Mouse (Mus musculus) intestine, postnatal 0 days (tissue): ENCODE results near the gene Hsph1. TPM values are rescaled to one million over a fixed set of nuclear protein-coding genes. Genes with fewer than 3 reads are reported as not detected.

Experiments used
- ATAC-seq: fragments of 200-750 bp; cut with Nextera tagmentation; 2 replicates; pipeline ENCODE4 v1.8.0; 2017; ENCODE audit warnings: mild to moderate bottlenecking, moderate TSS enrichment, moderate library complexity
- H3K27ac ChIP-seq: fragments of 300-500 bp; sonication (generic); 2 replicates; pipeline ENCODE4 v1.5.1; 2014; ENCODE audit warnings: mild to moderate bottlenecking, low read depth, low read length, moderate library complexity
- H3K27me3 ChIP-seq: fragments of 300-500 bp; sonication (generic); replicated peaks from 2 replicates; pipeline ENCODE4 v1.6.1; 2014; ENCODE audit warnings: low read length, mixed read lengths; ENCODE audit not compliant: control insufficient read depth, insufficient read depth
- H3K36me3 ChIP-seq: fragments of 300-500 bp; sonication (generic); 2 replicates; pipeline ENCODE4 v1.6.1; 2014; ENCODE audit warnings: mild to moderate bottlenecking, moderate library complexity; ENCODE audit not compliant: control insufficient read depth, insufficient read depth
- H3K4me1 ChIP-seq: fragments of 300-500 bp; sonication (generic); replicated peaks from 2 replicates; pipeline ENCODE4 v1.6.1; 2014; ENCODE audit warnings: antibody characterized with exemption, low read length, mixed read lengths; ENCODE audit not compliant: control insufficient read depth, insufficient read depth
- H3K4me2 ChIP-seq: fragments of 300-500 bp; sonication (generic); replicated peaks from 2 replicates; pipeline ENCODE4 v1.6.1; 2014; ENCODE audit warnings: low read depth, mild to moderate bottlenecking, moderate library complexity
- H3K4me3 ChIP-seq: fragments of 300-500 bp; sonication (generic); 2 replicates; pipeline ENCODE4 v1.5.1; 2014; ENCODE audit warnings: low read depth, low read length
- H3K9ac ChIP-seq: fragments of 300-500 bp; sonication (generic); 2 replicates; pipeline ENCODE4 v1.6.1; 2014; ENCODE audit warnings: mild to moderate bottlenecking, low read depth, low read length
- H3K9me3 ChIP-seq: fragments of 300-500 bp; sonication (generic); 2 replicates; pipeline ENCODE4 v1.6.1; 2016; ENCODE audit warnings: mixed run types; ENCODE audit not compliant: control insufficient read depth
- CTCF ChIP-seq: sonication (generic); IDR thresholded peaks from 2 replicates; pipeline ENCODE4 v1.5.1; 2016; ENCODE audit warnings: low read depth, mild to moderate bottlenecking, control low read depth, antibody characterized with exemption, moderate library complexity
- whole genome bisulfite sequencing: fragments of 180-500 bp; shearing (Covaris S2); extraction: QIAGEN DNeasy Blood & Tissue Kit; methylation state at CpG from one replicate; pipeline ENCODE4 v1.1.7; 2014; 5-methylcytosine and 5-hydroxymethylcytosine counted together
- polyA plus RNA-seq: library from polyadenylated mRNA; unstranded; fragments of >200 nt; fragmentation: Nextera tagmentation; extraction: Ambion mirVana; gene quantifications from 2 replicates; pipeline ENCODE4 v1.2.1, GENCODE M21; 2015

Hsph1 gene
- polyA plus RNA-seq, 1 experiment from 2014 or later, result 9.0 TPM

- TF ChIP-seq CTCF, result no peak
- H3K4me3 ChIP-seq, result no peak overlapping the region
- H3K4me1 ChIP-seq, result no peaks in the 10 kb centered on the region
- no peaks in the 10 kb centered on the region for H3K27me3 ChIP-seq
- H3K9me3 ChIP-seq, result no peaks in the 10 kb centered on the region
- no peak overlapping the region for H3K27ac ChIP-seq
- 69% methylated on average over 11 of the region's 11 CpGs for WGBS
- 0 out of 2 replicates have a peak overlapping the region, but pooled peaks have one; percentile 21 for H3K4me2 ChIP-seq
- peak; percentile 39; the same call in 1 of the 2 replicates for ATAC-seq
- no peaks in the 10 kb centered on the region for H3K36me3 ChIP-seq
- no peak overlapping the region for H3K9ac ChIP-seq
These were observed 6.8 kb upstream of the Hsph1 start for GRCm38 (mm10) chr5:149642783-149643509.

GRCm38 (mm10) chr5:149642366-149642765, 6.2 kb upstream of the Hsph1 start:
- no peaks in the 10 kb centered on the region for H3K4me1 ChIP-seq
- no peaks in the 10 kb centered on the region for H3K36me3 ChIP-seq
- no peak overlapping the region for H3K9ac ChIP-seq
- no peak overlapping the region for H3K4me2 ChIP-seq
- ATAC-seq, result peak; percentile 67
- no peak overlapping the region for H3K27ac ChIP-seq
- 41% methylated on average over 6 of the region's 6 CpGs for WGBS
- TF ChIP-seq CTCF, result peak; percentile 85
- no peak overlapping the region for H3K4me3 ChIP-seq
- no peaks in the 10 kb centered on the region for H3K9me3 ChIP-seq
- H3K27me3 ChIP-seq, result no peaks in the 10 kb centered on the region

GRCm38 (mm10) chr5:149641277-149641892, 5.2 kb upstream of the Hsph1 start:
- no peak for TF ChIP-seq CTCF
- no peak overlapping the region for H3K27ac ChIP-seq
- H3K9me3 ChIP-seq, result no peaks in the 10 kb centered on the region
- H3K9ac ChIP-seq, result no peak overlapping the region
- WGBS, result 79% methylated on average over 8 of the region's 8 CpGs
- no peaks in the 10 kb centered on the region for H3K36me3 ChIP-seq
- ATAC-seq, result no peak
- H3K4me2 ChIP-seq, result no peak overlapping the region
- no peaks in the 10 kb centered on the region for H3K27me3 ChIP-seq
- no peak overlapping the region for H3K4me3 ChIP-seq
- no peaks in the 10 kb centered on the region for H3K4me1 ChIP-seq

GRCm38 (mm10) chr5:149637306-149637705, 1.1 kb upstream of the Hsph1 start:
- Histone ChIP-seq H3K4me1 (no peaks in the 10 kb centered on the region), H3K9me3 (no peaks in the 10 kb centered on the region), H3K4me3 (peak overlapping the region; percentile 80), H3K27ac (no peak overlapping the region), H3K36me3 (0 out of 2 replicates have a peak, but pooled peaks cover under 1% of the 10 kb centered on the region), H3K27me3 (no peaks in the 10 kb centered on the region), H3K9ac (no peak overlapping the region), H3K4me2 (peak overlapping the region; percentile 97; the same call in 1 of the 2 replicates)
- no peak for TF ChIP-seq CTCF
- no peak for ATAC-seq
- 51% methylated on average over 8 of the region's 8 CpGs for WGBS

- Histone ChIP-seq H3K9ac (peak overlapping the region; percentile 57), H3K27me3 (no peaks in the 10 kb centered on the region), H3K36me3 (peaks cover 18% of the 10 kb centered on the region), H3K4me2 (peak overlapping the region; percentile 97), H3K4me3 (peak overlapping the region; percentile 80), H3K9me3 (no peaks in the 10 kb centered on the region), H3K4me1 (no peaks in the 10 kb centered on the region), H3K27ac (peak overlapping the region; percentile 66)
- WGBS, result under 1% methylated on average over 22 of the region's 24 CpGs
- no peak for TF ChIP-seq CTCF
- ATAC-seq, result no peak
These were observed 620 bp downstream of the Hsph1 start for GRCm38 (mm10) chr5:149635556-149635955.

GRCm38 (mm10) chr5:149634409-149635035, 1.7 kb downstream of the Hsph1 start:
- no peak for ATAC-seq
- Histone ChIP-seq H3K4me2 (peak overlapping the region; percentile 97), H3K27me3 (no peaks in the 10 kb centered on the region), H3K4me3 (peak overlapping the region; percentile 80), H3K4me1 (no peaks in the 10 kb centered on the region), H3K27ac (no peak overlapping the region), H3K36me3 (peaks cover 27% of the 10 kb centered on the region), H3K9ac (no peak overlapping the region), H3K9me3 (no peaks in the 10 kb centered on the region)
- WGBS, result 44% methylated on average over 11 of the region's 11 CpGs
- TF ChIP-seq CTCF, result no peak
